Mouse (Mus musculus): ENCODE measurements at regions not wholly inside any gene's neighbourhood (a gene's known extent, or its start where the extent isn't known, plus 50 kb on each side); places are given as distances from the start of the nearest gene placed in this dataset.
"Not testable (repeated sequence)": the region's sequence is repeated elsewhere in the genome, so short reads cannot be mapped to it uniquely, and the experiment has no call there.

DNA sequence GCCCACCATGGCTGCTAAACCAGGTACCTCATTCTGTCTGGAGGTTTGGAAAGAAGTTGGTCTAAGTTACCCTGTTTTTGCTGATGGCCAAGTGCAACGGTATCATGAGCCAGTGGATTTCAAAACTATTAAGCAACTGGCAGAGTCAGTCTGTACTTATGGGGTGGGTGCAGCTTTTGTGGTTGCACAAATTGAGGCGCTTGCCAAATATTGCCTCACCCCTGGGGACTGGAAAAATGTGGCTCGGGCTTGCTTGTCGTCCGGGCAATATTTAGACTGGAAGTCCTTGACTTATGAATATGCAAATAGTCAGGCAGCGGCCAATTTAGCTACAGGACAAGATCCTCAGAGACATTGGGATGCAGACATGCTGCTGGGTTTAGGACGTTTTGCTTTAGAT, 110.2 kb downstream of the Olfr164 start:
- DNase-seq (ENCODE audit: low read depth, low spot score): no peak

DNA sequence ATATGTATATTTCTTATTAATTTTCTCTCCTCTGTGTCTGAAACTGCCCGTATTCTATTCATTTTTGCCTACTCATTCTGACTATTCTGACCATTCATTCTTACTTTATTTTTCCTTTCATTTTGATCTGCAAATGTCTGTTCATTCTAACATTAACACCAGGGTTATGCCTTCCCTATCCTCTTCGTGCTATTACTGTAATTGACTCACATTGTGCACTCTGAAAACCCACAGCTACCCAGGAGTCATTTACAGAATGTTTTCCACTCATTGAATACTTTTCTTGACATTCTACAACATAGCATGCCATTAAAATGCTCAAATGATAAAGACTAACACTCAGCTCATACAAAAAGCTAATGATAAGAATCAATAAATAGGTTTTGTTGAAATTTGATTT, 112.9 kb downstream of the Olfr164 start:
- DNase-seq (ENCODE audit: low read depth, low spot score): no peak

DNA sequence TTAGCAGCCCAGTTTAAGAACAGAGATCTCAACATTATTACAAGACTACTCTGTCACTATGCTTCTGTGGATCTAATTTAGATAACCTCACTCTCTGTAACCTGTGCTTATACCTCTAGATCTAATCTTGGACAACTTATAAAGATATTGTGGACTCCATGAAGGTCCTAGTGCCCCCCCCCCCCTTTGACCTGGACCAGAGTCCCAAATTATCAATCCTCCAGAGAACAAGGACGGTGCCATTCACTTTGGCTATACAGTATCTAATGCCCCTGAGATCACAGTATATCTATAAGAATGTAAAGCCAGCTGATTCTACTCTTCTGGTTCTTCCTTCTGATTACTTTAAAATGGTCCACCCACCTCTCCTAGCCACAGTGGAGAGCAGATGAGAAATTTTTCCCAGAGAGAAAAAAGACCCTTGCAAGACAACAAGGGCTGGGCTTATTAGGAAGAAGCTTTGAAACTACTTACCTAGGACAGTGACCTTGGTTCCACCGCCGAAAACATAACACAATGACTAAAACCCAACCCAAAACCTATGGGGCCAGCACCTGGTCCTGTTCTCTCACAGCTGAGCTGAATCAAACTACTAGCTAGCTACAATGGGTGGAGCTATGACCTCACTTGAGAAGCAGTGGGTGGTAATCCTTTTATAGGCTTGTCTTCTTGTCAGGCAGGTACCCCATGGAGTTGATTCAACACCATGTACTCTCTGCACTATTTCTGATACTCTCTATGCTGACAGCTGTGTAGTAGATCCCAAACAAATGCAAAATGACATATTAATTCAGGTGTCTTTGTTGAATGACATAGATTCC, 113.9 kb downstream of the Olfr164 start:
- DNase-seq (ENCODE audit: low read depth, low spot score): no peak

DNA sequence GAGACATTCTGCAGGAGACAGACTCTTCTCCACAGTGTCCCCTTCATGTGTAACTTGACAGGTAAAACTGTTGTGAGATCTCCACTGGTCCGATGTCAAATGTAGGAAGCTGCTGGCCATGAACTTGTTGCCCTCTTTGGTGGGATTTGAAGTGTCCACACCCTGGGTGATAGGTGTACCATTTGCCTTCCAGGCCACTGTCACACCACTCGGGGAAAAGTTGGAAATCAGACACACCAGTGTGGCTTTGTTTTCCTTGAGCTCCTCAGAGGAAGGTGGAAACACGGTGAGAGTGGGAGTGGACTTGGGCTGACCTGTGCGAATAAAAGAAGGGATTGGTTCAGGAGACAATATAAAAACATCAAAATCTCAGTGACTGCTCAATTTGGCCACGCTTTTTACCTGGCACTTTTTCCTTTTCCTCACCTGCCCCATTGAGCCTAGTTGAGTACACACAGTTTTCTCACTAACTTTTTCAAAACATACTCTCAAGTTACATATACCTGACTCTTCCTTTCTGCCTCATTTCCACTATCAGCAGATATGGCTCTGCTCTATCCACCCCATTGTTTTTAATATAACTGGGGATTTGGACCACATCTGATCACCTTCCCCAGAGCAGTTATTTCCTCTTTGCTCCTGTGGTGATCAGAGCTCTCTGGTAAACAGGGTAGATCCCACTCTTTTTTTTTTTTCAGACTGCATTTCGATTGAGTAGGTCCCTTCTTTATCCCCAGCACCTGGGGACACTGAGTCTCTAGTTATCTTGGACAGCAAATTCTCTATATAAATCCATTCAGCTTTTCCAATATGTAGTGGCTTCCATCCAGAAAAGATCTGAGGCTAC, 115.1 kb downstream of the Olfr164 start:
- no peak for DNase-seq (ENCODE audit: low read depth, low spot score)

DNA sequence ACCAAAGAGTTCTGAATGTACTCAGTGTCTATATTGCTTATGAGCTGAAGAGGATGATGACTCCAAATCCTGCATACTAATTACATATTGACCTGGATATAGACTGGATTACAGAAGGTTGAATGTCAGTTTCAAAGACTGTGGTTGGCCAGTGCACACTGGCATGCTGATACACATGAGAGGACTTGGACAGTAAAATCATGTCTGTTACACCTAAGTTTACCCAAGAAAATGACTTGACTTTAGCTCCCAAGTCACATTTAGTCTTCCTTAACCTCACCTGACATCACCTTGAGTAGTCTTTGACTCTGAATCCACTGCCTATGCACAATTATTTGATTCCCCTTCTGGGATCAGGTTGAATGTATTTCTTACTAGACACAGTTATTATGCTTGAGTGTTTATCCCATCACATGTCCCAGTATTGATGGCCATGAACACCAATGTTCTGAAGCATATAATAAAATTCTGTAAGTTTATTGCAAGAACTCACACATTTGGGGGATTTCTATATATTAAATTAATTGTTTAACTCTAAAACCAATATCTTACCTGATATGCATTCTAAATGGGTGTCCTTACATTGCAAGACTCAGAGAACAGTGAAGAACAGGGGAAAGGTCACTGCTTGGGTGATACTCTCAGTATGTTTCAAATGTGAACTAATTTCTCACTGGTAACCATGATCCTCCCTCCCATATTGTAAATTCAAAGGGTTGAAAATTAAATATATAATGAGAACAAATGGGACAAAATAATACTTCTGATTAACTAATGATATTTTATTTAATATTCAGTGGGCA, 116.0 kb downstream of the Olfr164 start:
- no peak for DNase-seq (ENCODE audit: low read depth, low spot score)

DNA sequence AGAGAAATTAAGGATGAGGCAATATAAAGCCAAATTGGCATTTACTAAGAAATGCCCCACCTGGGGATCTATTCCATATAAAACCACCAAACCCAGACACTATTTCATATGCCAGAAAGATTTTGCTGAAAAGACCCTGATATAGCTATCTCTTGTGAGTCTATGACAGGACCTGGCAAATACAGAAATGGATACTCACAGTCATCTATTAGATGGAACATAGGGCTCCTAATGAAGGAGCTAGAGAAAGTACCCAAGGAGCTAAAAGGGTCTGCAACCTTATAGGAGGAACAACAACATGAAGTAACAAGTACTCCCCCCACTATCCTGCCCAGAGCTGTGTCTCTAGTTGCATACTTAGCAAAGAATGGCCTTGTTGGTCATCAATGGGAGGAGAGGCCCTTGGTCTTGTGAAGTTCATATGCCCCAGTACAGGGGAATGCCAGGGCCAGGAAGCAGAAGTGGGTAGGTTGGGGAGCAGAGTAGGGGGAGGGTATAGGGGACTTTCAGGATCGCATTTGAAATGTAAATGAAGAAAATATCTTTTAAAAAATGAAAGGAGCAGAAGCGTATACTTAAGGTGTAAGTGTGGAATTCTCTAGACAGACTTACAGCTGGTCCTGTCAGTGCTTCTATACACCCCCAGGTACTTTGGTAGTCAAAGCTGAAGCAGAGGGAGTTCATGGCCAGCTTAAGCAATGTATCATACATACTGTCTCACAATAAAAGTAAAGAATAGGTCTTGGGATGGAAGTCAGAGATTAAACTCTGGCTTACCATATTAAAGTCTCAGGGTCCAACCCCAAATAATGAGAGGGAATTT, 128.2 kb downstream of the Olfr164 start:
- no peak for DNase-seq (ENCODE audit: low read depth, low spot score)

DNA sequence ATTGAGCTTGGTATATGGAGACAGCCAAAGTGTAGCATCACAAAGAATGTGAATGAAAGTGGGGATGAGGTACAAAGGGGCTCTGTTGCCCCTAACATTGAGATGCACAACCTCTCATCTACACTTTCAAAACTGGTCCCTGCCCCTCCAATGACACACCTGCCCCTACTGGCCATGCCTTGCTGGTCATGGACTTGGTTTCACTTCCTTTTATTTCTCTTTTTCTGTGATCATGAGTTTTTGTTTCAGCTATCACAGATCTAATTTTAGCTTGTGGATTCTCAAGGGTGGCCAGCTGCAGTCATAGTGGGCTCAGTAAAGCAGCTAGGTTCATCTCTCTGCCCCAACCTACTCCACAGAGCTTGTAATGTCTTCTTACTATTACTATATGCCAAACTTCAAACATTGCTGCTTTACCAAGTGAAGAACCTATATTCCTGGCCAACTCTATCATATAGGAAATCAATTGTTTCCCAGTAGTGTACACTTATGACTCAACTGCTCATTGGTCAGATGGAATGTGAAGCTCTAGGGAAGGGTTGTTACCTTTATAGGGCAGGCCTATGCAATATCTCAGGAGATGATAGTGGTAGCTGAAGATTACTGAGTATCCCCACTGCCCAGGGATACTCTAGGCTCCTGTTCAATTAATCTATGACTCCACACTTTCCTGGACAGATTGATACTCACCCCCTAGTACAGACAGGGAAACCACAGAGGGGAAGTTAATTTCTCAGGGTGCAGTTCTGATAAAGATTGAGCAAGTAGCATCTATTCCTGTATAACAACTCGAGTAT, 134.5 kb downstream of the Olfr164 start:
- DNase-seq (ENCODE audit: low read depth, low spot score): no peak

DNA sequence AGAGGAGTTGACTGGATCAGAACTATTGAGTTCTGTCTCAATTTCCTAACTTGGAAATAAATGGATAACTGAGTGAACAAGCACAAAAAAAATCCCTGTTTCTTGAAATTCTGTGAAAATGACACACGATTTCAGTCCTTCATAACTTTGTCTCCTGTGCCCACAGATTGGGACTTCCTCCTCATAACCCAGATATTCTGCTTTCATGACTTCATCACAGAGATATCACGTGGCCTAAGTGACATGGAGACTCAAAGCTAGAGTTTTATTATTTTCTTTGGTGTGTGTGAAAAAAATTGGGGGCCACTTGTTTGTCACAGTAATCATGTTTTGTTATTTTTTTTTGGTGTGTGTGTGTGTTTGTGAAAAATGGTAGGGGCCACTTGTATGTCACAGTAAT, 160.8 kb downstream of the Olfr164 start:
- no peak for DNase-seq (ENCODE audit: low read depth, low spot score)

DNA sequence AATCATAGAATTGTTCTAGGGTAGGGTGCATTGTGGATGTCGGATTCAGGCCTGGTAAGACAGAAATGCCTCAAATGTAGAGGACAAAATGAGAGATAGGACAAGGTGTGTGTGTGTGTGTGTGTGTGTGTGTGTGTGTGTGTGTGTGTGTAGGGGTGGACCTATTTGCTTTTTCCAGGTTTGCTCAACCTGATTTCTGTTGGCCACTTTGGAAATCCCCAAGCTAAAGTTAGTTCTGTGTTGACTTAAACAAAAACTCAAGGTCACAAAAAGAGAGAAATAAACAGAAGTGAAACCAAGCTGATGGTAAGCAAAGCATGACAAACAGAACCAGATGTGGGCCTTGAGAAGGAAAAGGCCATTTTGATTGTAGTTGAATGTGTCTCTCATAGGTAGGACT, 161.4 kb downstream of the Olfr164 start:
- DNase-seq (ENCODE audit: low read depth, low spot score): not testable (repeated sequence)

DNA sequence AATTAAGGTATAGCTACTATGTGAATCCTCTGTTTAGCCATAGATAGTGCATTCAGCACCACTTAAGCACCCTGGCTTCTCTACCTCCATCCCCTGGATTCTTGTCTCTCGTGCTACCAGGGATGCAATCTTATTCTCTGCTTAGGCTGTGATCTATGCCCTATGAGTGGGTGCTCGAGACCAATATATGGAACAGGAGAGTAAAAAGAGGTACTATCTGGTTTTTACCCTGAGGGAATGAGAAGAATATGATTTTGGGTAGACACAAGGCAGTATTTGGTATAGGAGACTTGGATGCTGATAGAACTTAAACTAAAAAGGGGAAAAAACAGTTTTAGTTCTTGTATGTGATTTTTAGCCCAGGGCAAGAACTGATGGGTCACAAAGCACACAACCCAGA, 162.8 kb downstream of the Olfr164 start:
- no peak for DNase-seq (ENCODE audit: low read depth, low spot score)

DNA sequence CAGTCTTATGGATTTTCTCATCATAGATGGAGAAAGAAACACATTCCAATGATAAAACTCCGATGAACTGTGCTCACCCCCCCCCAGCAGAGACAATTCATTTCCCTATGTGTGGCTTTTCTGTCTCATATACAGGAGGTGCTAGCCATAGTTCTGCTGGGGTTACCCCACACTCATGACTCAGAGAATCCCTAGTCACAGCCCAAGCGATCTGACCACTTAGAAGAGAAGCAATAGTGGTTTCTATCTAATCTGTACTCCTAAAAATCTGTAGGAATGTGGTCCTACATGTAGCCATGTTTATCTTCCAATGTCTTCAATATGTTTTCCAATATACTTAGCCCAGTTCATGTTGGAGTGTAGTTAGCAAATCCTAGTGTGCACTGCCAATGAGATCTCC, 163.3 kb downstream of the Olfr164 start:
- DNase-seq (ENCODE audit: low read depth, low spot score): no peak

DNA sequence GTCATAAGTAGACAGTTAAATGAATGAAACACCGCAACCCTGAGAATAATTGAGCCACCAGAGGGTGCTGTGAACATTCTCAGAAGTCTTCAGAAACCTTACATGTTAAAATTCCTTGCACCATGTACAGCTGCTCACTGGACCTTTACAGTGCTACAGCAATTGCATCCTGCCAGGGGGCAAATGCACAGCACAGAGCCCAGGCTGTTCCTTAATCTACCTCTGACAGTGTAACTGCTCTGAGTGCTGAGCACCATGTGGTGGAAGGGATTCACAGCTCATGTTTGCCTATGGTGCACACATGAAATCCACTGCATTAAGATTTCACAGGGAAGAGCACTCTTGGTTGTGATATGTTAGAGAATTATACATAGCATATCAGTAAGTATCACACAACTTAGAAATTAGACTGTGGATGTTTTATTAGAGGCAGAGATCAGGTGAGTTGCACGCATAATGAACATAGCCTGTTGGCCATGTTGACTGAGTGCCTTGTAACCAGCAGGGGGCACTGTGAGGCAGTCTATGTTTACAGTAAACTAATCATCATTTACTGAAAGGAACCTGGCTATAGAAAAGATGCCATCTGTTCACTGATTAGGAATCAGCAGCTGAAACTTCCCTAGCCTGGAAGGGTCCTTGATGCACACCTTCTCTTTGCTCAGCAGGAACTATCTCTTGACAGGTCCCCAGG, 167.4 kb downstream of the Olfr164 start:
- DNase-seq (ENCODE audit: low read depth, low spot score): peak; percentile 10
